Mouse (Mus musculus): ENCODE data around the gene Agmo.

GRCm38 (mm10) chr12:37592853-37593252 lies 351.4 kb downstream of the Agmo start:
- no peak for TF ChIP-seq CTCF (IDR thresholded peaks at IDR 0.05; ENCODE audit: control insufficient read depth, insufficient read depth, insufficient read length)
- no peak for TF ChIP-seq MYOD1 (IDR thresholded peaks at IDR 0.05; ENCODE audit: control insufficient read depth, insufficient read length, low read depth)
- TF ChIP-seq MAX (IDR thresholded peaks at IDR 0.05): no peak
- no peak for TF ChIP-seq MYOG (IDR thresholded peaks at IDR 0.05; ENCODE audit: control insufficient read depth, extremely low read depth, insufficient read length)
